Mouse (Mus musculus) gonadal fat pad, adult 2 months (tissue): ENCODE measurements around the gene Smpd1. TPM values are rescaled to one million over a fixed set of nuclear protein-coding genes. Genes with fewer than 3 reads are reported as not detected.

Experiments used
- polyA plus RNA-seq: library from polyadenylated mRNA; depleted of rRNA; stranded (reverse); fragments of >200 nt; gene quantifications from 2 replicates; pipeline ENCODE4 v1.2.3, GENCODE M21; 2012; rRNA removed

Smpd1 gene
- polyA plus RNA-seq, 1 experiment = 84.7 TPM

Other genes with a start within 250 kb of the Smpd1 start
- not detected in 2 replicates for gene Olfr689, start 243.2 kb upstream of the Smpd1 start, polyA plus RNA-seq
- gene Olfr690, start 220.3 kb upstream of the Smpd1 start, polyA plus RNA-seq = not detected in 2 replicates
- not detected in 2 replicates for gene Olfr691, start 212.1 kb upstream of the Smpd1 start, polyA plus RNA-seq
- not detected in 2 replicates for gene Olfr692, start 186.1 kb upstream of the Smpd1 start, polyA plus RNA-seq
- 1.2 and 1.3 TPM in 2 replicates for gene Gm5901, start 179.3 kb upstream of the Smpd1 start, polyA plus RNA-seq
- gene Fam160a2, start 154.3 kb upstream of the Smpd1 start, polyA plus RNA-seq = 49.3 and 50.2 TPM in 2 replicates
- gene Cnga4, start 149.8 kb upstream of the Smpd1 start, polyA plus RNA-seq = 0.55 and 0.91 TPM in 2 replicates
- gene Cckbr, start 128.6 kb upstream of the Smpd1 start, polyA plus RNA-seq = 0.42 and 1.2 TPM in 2 replicates
- 136 and 260 TPM in 2 replicates for gene Cavin3, start 72.1 kb upstream of the Smpd1 start, polyA plus RNA-seq
- 22.7 and 22.8 TPM in 2 replicates for gene Apbb1, start 27.3 kb downstream of the Smpd1 start, polyA plus RNA-seq
- 1.7 and 5.6 TPM in 2 replicates for gene Hpx, start 45.8 kb downstream of the Smpd1 start, polyA plus RNA-seq
- gene Trim3, start 79.2 kb downstream of the Smpd1 start, polyA plus RNA-seq = 52.2 and 52.6 TPM in 2 replicates
- 131 and 158 TPM in 2 replicates for gene Timm10b, start 85.7 kb downstream of the Smpd1 start, polyA plus RNA-seq
- gene Arfip2, start 86.1 kb downstream of the Smpd1 start, polyA plus RNA-seq = 76.7 and 83.7 TPM in 2 replicates
- 118 and 194 TPM in 2 replicates for gene Gm45799, start 86.2 kb downstream of the Smpd1 start, polyA plus RNA-seq
- 2.8 and 3.3 TPM in 2 replicates for gene Dnhd1, start 96.5 kb downstream of the Smpd1 start, polyA plus RNA-seq
- gene Ilk, start 182.2 kb downstream of the Smpd1 start, polyA plus RNA-seq = 233 and 256 TPM in 2 replicates
- gene Rrp8, start 183.0 kb downstream of the Smpd1 start, polyA plus RNA-seq = 13.1 and 14.3 TPM in 2 replicates
- 426 and 440 TPM in 2 replicates for gene Taf10, start 190.0 kb downstream of the Smpd1 start, polyA plus RNA-seq
- 122 and 170 TPM in 2 replicates for gene Tpp1, start 197.9 kb downstream of the Smpd1 start, polyA plus RNA-seq
- gene Dchs1, start 233.3 kb downstream of the Smpd1 start, polyA plus RNA-seq = 5.8 and 7.3 TPM in 2 replicates